ENCODE assay signal across 16 mouse cellular contexts in genomic region chr2:109914601-109915000, GRCm38 (mm10).
"Had no signal": no experiment of that assay in that cellular context is flagged by ENCODE, and none has a peak within 500 bp of the region (broad histone marks: within the 10 kb centered on the region; RNA-seq: fewer than 3 reads in every experiment).

No protein-coding gene starts in this region.

- H3K27me3 ChIP-seq: intestine, embryonic 15.5 days; limb, embryonic 12.5 days; limb, embryonic 15.5 days had no signal

- H3K27ac ChIP-seq: intestine, embryonic 15.5 days; left cerebral cortex, adult 2 months; limb, embryonic 12.5 days; limb, embryonic 15.5 days; liver, embryonic 13.5 days; stomach, postnatal 0 days had no signal

- H3K9ac ChIP-seq: intestine, embryonic 15.5 days; limb, embryonic 12.5 days; limb, embryonic 15.5 days; liver, embryonic 13.5 days had no signal

- H3K4me2 ChIP-seq: intestine, embryonic 15.5 days; limb, embryonic 12.5 days; limb, embryonic 15.5 days; liver, embryonic 13.5 days; midbrain, embryonic 11.5 days had no signal

- H3K36me3 ChIP-seq: intestine, embryonic 15.5 days; limb, embryonic 12.5 days; limb, embryonic 15.5 days; liver, embryonic 13.5 days had no signal

- ATAC-seq: hindbrain, embryonic 16.5 days; intestine, embryonic 15.5 days had no signal

- H3K4me3 ChIP-seq: intestine, embryonic 15.5 days; left cerebral cortex, adult 2 months; limb, embryonic 12.5 days; limb, embryonic 15.5 days; liver, embryonic 13.5 days had no signal

- H3K9me3 ChIP-seq: intestine, embryonic 15.5 days; limb, embryonic 15.5 days; liver, embryonic 13.5 days had no signal

- DNase-seq: layer of hippocampus, postnatal 36 days; liver, embryonic 13.5 days; lung, adult 2 months; lung, postnatal 14 days; lung, postnatal 4 days; midbrain, embryonic 14.5 days; thymus, adult 2 months; thymus, postnatal 14 days; thymus, postnatal 4 days had no signal
